Mouse (Mus musculus): ENCODE measurements around the gene Tmem213. TPM values are rescaled to one million over a fixed set of nuclear protein-coding genes. Genes with fewer than 3 reads are reported as not detected.

The Tmem213 gene
- total RNA-seq (2021): not detected
- long read RNA-seq, experiment 1: 0 reads
- long read RNA-seq, experiment 2: 0 reads

DNA sequence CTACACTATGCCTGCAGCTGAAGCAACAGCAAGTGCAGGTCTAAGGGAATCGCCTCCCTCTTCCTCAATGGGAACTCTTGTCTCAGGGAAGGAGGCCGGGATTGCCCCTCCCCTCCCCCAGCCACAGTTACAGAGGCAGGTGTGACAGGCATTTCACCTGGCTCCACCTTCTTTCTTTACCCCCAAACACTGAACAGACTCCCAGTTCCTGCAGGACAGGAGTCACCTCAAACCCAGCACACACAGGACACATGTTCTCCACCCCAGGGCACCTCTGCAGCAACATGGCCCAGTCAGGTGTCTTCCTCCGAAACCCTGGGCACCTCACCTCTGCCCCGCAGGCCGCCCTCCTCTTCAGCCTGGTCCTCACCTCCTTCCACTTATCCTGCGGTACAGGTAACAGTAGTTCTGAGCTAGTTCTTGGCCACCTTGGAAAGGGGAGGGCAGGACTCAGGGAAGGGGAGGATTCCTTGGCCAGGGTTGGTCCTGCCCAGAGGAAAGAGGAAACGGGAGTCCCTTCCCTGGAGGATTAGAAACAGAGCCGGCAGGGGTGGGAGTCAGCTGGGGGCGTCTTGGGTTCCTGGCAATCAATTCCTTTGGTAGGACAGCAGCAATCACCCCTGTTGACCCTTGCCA lies at the start of gene Tmem213:
Tmem213 (plus strand) TSS at position 96 of the 636 bp plus-strand sequence.
- DNase-seq (ENCODE audit: low spot score): no peak

GRCm38 (mm10) chr6:38064621-38065020 lies 44.4 kb upstream of the Tmem213 start:
- no peak for DNase-seq (ENCODE audit: low spot score)

- no peak for DNase-seq (ENCODE audit: low spot score)
Observed at GRCm38 (mm10) chr6:38065122-38065500, 43.9 kb upstream of the Tmem213 start.

DNA sequence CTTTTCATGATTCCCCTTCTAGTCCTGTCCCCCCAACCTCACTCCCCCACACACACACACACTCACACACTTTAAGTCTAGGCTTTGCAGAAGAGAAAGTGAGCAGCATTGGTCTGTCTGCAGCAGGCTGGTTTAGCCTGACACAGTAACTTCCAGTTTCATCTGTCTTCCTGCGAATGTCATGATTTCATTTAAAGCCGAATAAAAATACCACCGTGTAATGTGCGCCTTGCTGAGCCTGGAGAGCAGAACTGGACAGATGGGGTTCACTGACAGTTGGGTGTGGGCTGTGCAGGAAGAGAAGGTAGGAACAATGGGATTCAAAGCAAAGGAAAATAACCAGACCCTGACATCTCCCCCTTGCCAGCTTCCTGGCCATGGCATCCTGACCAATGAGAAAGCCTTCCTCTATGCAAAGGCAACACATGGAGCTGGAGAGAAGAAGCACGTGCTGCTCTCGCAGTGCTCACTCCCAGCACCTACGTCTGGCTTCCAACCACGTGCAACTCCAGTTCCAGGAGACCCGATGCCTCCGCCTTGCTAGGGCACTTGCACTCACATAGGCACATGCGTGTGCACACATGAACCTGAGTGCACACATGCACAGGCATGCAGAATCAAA lies 43.4 kb upstream of the Tmem213 start:
- no peak for DNase-seq (ENCODE audit: low spot score)

GRCm38 (mm10) chr6:38066215-38066614 lies 42.8 kb upstream of the Tmem213 start:
- peak; percentile 50 for DNase-seq (ENCODE audit: low spot score)

- DNase-seq (ENCODE audit: low spot score): no peak
Observed at GRCm38 (mm10) chr6:38071256-38071655, 37.8 kb upstream of the Tmem213 start.

- no peak for DNase-seq (ENCODE audit: low spot score)
Observed at GRCm38 (mm10) chr6:38072137-38072796, 36.8 kb upstream of the Tmem213 start.

GRCm38 (mm10) chr6:38073592-38073991 lies 35.5 kb upstream of the Tmem213 start:
- no peak for DNase-seq (ENCODE audit: low spot score)

DNA sequence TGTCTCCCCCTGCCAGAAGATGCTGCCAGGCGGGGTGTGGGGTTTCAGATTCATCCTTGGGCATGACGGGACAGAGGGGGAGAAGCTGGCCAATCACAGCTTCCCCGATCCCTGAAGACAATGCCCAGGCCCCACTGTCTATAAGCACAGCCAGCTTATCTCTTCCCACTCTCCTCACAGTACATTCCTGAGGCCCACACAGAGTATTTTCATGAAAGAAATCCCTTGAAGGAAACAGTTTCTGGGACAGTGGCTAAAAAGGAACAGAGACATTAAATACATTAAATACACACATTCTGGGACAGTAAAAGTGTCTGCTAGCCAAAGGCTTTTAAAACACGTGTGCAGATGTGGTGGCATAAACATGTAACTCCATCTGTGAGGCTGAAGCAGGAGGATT lies 28.7 kb upstream of the Tmem213 start:
- DNase-seq (ENCODE audit: low spot score): no peak

- peak; percentile 7 for DNase-seq (ENCODE audit: low spot score)
Observed at GRCm38 (mm10) chr6:38081727-38082341, 27.2 kb upstream of the Tmem213 start.

GRCm38 (mm10) chr6:38083204-38083603 lies 25.9 kb upstream of the Tmem213 start:
- DNase-seq (ENCODE audit: low spot score): no peak

- no peak for DNase-seq (ENCODE audit: low spot score)
Observed at GRCm38 (mm10) chr6:38087242-38088026, 21.6 kb upstream of the Tmem213 start.

GRCm38 (mm10) chr6:38092539-38092938 lies 16.5 kb upstream of the Tmem213 start:
- no peak for DNase-seq (ENCODE audit: low spot score)

- no peak for DNase-seq (ENCODE audit: low spot score)
Observed at GRCm38 (mm10) chr6:38094701-38095100, 14.4 kb upstream of the Tmem213 start.

- no peak for DNase-seq (ENCODE audit: low spot score)
Observed at GRCm38 (mm10) chr6:38096961-38097370, 12.1 kb upstream of the Tmem213 start.

GRCm38 (mm10) chr6:38102216-38102795 lies 6.7 kb upstream of the Tmem213 start:
- DNase-seq (ENCODE audit: low spot score): no peak

DNA sequence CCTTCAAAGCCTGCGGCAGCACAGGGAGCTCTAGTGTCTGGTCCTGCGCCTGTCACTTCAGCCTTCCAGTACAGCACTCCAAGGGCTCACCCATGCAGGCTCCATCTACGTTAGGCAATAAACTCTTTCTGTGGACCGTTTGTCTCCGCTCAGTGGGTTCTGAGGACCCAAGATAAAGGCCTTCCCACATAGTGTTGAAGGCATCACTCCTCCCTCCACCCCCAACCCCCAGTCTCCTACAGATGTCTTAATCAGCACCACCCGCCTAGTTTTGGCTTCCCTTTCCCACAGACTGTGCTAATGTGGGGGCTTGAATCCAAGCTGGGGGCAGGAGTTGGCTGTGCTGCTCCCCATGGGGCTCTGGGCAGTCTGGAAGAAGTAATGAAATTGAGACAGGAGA lies 5.3 kb upstream of the Tmem213 start:
- DNase-seq (ENCODE audit: low spot score): no peak

DNA sequence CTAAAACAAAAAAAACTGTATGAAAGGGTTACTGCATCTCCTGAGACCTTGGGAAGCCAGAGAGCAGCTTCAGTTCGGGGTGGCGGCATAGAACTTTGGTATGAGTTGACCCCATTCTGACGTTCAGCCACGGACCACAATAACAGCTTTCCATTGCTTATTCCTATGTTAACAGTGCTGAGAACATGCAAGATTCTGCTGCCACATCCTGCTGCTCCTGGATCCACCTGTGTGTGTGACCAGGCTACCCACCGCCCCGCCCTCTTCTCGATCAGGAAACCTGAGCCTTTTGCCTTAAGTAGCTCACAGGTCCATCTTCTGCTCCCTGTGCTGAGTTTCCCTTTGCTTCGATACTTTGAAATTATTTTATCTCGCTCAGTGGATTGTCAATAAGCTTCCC lies 3.1 kb upstream of the Tmem213 start:
- no peak for DNase-seq (ENCODE audit: low spot score)

GRCm38 (mm10) chr6:38108449-38108848 lies 606 bp upstream of the Tmem213 start:
- DNase-seq (ENCODE audit: low spot score): no peak

DNA sequence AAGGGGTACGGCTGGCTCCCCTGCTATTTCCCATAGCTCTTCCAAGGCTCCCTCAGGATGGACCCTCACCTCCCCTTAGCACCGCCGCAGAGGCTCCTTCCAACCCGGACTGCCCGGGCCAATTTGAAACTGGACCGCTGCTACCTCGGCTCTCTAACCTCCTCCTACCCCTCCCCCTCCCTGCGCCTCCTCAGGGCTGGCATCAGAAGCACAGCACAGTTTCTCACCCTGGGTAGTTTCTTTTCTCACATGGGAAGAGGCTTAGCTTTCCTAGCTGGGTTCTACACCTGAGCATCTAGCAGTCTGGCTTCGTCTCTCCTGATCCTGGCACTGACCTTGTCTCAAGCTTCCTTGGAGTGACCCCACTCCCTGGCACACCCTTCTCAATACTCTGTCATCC lies 816 bp downstream of the Tmem213 start:
- no peak for DNase-seq (ENCODE audit: low spot score)

DNA sequence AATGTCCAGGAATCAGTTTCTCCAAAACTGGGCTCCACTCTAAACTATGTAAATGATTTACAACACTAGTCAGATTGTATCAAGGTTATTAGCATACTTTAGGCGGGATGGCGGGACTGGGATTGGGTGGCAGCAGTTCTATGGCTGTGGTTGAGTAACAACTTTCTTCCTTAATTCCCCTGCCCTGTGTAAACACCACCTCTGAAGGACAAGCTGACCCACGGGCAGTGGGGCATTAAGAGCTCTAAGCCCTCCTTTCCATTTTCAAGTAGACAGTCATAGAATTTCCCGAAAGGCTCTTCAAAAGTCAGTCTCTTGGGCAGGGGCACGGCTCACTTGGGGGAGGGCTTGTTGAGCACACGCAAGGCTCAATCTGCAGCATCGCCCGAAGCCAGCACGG lies 1.8 kb downstream of the Tmem213 start:
- DNase-seq (ENCODE audit: low spot score): no peak
